Mouse (Mus musculus): ENCODE measurements around the gene Cfap46. TPM values are rescaled to one million over a fixed set of nuclear protein-coding genes. Genes with fewer than 3 reads are reported as not detected.
"Not testable (repeated sequence)": the region's sequence is repeated elsewhere in the genome, so short reads cannot be mapped to it uniquely, and the experiment has no call there.

Gene Cfap46
- polyA plus RNA-seq, 1 experiment from 2014 or later, result 2.7 TPM

DNA sequence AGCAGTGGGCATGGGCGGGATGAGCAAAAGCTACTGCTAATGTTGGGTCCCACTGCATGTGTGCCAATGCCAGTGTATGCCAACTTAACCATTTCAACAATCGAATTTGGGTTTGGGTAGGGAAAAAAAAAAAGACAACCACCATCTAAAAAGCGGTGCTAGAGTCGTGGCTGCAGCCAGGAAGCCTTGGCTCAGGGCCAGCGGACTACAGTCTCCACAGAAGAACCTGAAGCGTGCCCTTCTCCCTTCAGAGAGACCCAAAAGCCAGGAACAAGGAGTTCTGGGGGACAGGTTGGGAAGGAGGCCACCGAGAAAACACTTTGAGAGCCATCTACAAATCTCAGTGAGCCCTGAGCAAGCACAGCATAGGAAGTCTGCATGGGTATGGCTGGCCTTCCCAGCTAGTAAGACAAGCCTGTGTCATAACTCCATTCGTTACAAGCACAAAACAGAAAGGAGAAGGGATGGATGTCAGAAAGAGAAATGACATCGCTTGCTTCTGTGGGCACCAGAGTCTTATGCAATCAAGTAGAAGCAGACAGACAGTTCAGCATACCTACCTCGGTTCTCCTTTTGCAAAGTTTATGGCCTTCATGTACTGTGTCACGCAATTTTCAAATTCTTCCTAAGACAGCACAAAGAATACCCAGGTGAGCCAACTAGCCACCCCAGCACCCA lies 1.6 kb downstream of the Cfap46 start:
- WGBS, result 63% methylated on average over 11 of the region's 11 CpGs

DNA sequence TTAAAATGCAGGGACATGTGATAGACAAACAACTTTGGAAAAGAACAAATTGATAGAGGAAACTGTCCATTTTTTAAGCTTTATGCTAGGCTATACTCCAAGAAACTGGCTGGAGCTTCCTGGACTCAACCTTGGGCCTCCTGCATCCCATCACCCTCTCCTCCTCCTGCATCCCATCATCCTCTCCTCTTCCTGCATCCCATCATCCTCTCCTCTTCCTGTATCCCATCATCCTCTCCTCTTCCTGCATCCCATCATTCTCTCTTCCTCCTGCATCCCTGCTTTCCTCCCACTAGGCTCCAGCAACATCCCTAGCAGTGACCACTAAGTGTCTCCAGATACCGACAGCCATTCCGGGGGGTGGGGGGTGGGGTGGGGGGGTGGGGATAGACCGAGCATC lies 7.2 kb downstream of the Cfap46 start:
- 57% methylated on average over 3 of the region's 3 CpGs for WGBS
- Histone ChIP-seq H3K27ac (ENCODE audit: low read length) (no peak overlapping the region), H3K9me3 (ENCODE audit: control insufficient read depth, low read length) (no peaks in the 10 kb centered on the region), H3K4me1 (replicated peaks; ENCODE audit: control insufficient read depth, insufficient read depth, low read length) (no peaks in the 10 kb centered on the region), H3K4me2 (ENCODE audit: low read depth, low read length) (no peak overlapping the region), H3K4me3 (ENCODE audit: low read length) (no peak overlapping the region), H3K9ac (ENCODE audit: low read length) (no peak overlapping the region), H3K27me3 (ENCODE audit: control insufficient read depth, insufficient read depth, low read depth, low read length) (no peaks in the 10 kb centered on the region; the same call in 1 of the 2 replicates), H3K36me3 (ENCODE audit: control insufficient read depth, insufficient read depth, low read length) (no peaks in the 10 kb centered on the region)
- ATAC-seq (ENCODE audit: low read depth), result no peak

More for the DNA sequence above, 1.6 kb downstream of the Cfap46 start:
- ATAC-seq (ENCODE audit: low read depth), result no peak
- Histone ChIP-seq H3K4me3 (ENCODE audit: low read length) (no peak overlapping the region), H3K9ac (ENCODE audit: low read length) (no peak overlapping the region), H3K4me2 (ENCODE audit: low read depth, low read length) (no peak overlapping the region), H3K27ac (ENCODE audit: low read length) (no peak overlapping the region), H3K36me3 (ENCODE audit: control insufficient read depth, insufficient read depth, low read length) (no peaks in the 10 kb centered on the region), H3K9me3 (ENCODE audit: control insufficient read depth, low read length) (no peaks in the 10 kb centered on the region), H3K4me1 (replicated peaks; ENCODE audit: control insufficient read depth, insufficient read depth, low read length) (0 out of 2 replicates have a peak, but pooled peaks cover 5% of the 10 kb centered on the region), H3K27me3 (ENCODE audit: control insufficient read depth, insufficient read depth, low read depth, low read length) (no peaks in the 10 kb centered on the region; the same call in 1 of the 2 replicates)

DNA sequence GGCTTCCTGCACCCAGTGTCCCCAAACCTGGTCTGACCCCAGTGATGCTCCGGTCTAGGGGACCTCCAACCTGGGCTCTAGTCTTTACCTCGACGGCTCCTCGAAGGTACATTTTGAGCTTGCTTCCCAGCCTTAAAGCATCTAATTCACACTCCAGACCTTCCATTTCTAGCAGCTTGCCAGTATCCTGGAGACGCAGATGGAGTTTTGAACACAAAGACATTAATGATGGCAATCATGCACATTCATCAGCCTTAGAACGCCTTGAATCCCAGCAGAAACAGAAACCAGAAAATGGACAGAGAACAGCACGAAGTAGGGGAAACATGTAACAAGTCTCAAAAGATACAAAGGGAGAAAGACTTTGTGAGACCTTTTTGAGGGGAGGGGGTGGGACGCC lies 16.7 kb downstream of the Cfap46 start:
- Histone ChIP-seq H3K27ac (ENCODE audit: low read length) (no peak overlapping the region), H3K36me3 (ENCODE audit: control insufficient read depth, insufficient read depth, low read length) (no peaks in the 10 kb centered on the region), H3K4me3 (ENCODE audit: low read length) (no peak overlapping the region), H3K9ac (ENCODE audit: low read length) (no peak overlapping the region), H3K9me3 (ENCODE audit: control insufficient read depth, low read length) (no peaks in the 10 kb centered on the region), H3K4me2 (ENCODE audit: low read depth, low read length) (no peak overlapping the region), H3K4me1 (replicated peaks; ENCODE audit: control insufficient read depth, insufficient read depth, low read length) (no peaks in the 10 kb centered on the region), H3K27me3 (ENCODE audit: control insufficient read depth, insufficient read depth, low read depth, low read length) (no peaks in the 10 kb centered on the region)
- WGBS, result 73% methylated on average over 8 of the region's 8 CpGs
- no peak for ATAC-seq (ENCODE audit: low read depth)

DNA sequence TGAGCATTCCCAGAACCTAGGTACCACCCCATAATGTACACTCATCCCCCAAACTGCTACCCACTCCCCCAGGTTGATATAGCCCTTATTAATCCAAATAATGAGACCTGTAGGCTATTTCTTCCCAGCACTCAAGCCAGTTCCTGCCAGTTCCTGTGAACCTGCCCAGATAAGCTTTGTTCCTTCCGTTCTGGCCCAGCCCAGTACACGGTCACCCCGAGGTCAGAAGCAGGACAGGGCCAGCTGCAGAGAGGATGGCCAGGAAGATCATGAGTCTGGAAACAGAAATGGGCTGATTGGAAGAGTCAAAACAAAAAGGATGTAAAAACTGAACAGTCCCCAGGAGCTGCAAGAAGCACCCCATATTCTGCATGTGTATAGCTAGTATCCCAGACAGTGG lies 20.3 kb downstream of the Cfap46 start:
- no peak overlapping the region for H3K9ac ChIP-seq (ENCODE audit: low read length)
- H3K27ac ChIP-seq (ENCODE audit: low read length), result no peak overlapping the region
- WGBS, result 35% methylated on average over 3 of the region's 3 CpGs
- H3K4me1 ChIP-seq (replicated peaks; ENCODE audit: control insufficient read depth, insufficient read depth, low read length), result no peaks in the 10 kb centered on the region
- no peak for ATAC-seq (ENCODE audit: low read depth)
- H3K4me2 ChIP-seq (ENCODE audit: low read depth, low read length), result no peak overlapping the region
- H3K9me3 ChIP-seq (ENCODE audit: control insufficient read depth, low read length), result no peaks in the 10 kb centered on the region
- no peak overlapping the region for H3K4me3 ChIP-seq (ENCODE audit: low read length)
- H3K27me3 ChIP-seq (ENCODE audit: control insufficient read depth, insufficient read depth, low read depth, low read length), result no peaks in the 10 kb centered on the region
- no peaks in the 10 kb centered on the region for H3K36me3 ChIP-seq (ENCODE audit: control insufficient read depth, insufficient read depth, low read length)

DNA sequence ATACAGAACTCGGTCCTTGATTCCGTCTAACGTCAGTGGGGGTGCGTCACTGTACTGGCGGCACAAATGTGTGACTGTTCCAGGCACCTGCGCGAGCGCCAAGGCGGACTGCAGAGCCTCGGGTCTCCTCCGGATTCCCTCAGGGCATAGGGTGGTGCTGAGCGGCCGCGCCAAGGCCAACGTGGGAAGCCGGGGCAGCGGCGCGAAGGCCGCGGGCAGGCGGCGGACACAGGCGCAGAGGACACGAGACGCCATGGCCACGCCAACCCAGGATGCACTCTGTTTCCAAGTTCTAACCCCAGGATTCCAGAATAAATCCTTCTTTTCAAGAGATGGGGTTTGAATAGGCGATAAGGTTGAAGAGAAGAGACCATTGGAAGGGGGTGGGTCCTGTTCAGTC lies 23.7 kb downstream of the Cfap46 start:
- H3K27ac ChIP-seq (ENCODE audit: low read length); ATAC-seq (ENCODE audit: low read depth): not testable (repeated sequence)
- 89% methylated on average over 27 of the region's 28 CpGs for WGBS

DNA sequence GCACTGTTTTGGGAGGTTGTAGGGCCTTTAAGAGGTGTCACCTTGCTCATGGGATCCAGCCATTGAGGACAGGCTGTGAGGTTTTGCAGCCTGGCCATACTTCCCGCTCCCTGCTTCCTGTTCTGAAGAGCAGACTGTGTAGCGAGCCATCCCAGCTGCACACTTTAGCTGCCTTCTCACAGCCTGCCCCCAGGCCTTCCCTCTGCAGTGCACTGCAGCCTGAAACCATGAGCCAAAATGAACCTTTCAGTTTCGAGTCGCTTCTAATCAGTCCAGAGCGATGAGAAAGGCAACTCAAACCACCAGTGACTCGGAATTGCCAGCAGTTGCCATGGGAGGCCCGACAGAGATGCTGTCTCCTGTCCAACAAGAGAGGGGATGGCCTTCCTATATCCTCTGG lies 33.9 kb downstream of the Cfap46 start:
- H3K4me1 ChIP-seq (replicated peaks; ENCODE audit: control insufficient read depth, insufficient read depth, low read length), result no peaks in the 10 kb centered on the region
- no peaks in the 10 kb centered on the region for H3K27me3 ChIP-seq (ENCODE audit: control insufficient read depth, insufficient read depth, low read depth, low read length)
- H3K4me2 ChIP-seq (ENCODE audit: low read depth, low read length), result no peak overlapping the region
- no peaks in the 10 kb centered on the region for H3K9me3 ChIP-seq (ENCODE audit: control insufficient read depth, low read length)
- no peak for ATAC-seq (ENCODE audit: low read depth)
- whole genome bisulfite sequencing, result 67% methylated on average over 7 of the region's 7 CpGs
- H3K4me3 ChIP-seq (ENCODE audit: low read length), result no peak overlapping the region
- no peaks in the 10 kb centered on the region for H3K36me3 ChIP-seq (ENCODE audit: control insufficient read depth, insufficient read depth, low read length)
- no peak overlapping the region for H3K27ac ChIP-seq (ENCODE audit: low read length)
- no peak overlapping the region for H3K9ac ChIP-seq (ENCODE audit: low read length)

More for the DNA sequence above, 23.7 kb downstream of the Cfap46 start:
- H3K9ac ChIP-seq (ENCODE audit: low read length); H3K4me3 ChIP-seq (ENCODE audit: low read length); H3K9me3 ChIP-seq (ENCODE audit: control insufficient read depth, low read length); H3K4me1 ChIP-seq (replicated peaks; ENCODE audit: control insufficient read depth, insufficient read depth, low read length); H3K36me3 ChIP-seq (ENCODE audit: control insufficient read depth, insufficient read depth, low read length); H3K4me2 ChIP-seq (ENCODE audit: low read depth, low read length); H3K27me3 ChIP-seq (ENCODE audit: control insufficient read depth, insufficient read depth, low read depth, low read length): not testable (repeated sequence)

DNA sequence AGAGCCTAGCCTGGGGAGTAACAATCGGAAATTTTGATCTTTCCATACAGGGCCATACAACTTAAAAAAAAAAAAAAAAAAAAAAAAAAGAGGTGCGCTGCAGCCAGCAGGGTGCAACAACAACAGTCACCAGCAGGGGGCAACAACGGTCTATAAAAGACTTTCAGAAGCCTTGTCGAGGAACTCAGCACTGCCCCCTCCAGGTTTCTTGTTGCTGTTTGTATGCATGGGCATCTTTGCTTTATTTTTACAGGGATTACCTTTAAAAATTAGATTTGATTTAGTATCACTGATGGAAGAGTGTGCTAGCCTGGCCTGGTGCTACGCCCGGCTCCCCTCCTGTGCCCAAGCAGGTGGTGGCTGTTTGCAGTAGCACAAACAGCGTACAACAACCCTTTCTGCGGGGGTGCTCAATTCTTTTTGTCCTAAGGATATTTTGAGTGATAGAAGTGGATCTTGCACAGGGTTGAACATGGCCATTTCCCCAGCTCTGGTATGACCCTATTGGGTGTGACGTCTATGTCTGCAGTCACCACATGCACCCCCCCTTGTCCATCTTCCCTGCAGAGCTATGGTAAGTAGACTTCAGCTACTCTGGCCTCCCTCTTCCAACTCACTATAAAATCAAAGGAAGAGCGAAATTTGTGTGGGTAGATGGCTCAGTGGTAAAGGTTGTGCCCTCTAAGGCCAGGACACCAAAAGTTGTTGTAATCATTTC lies 35.4 kb downstream of the Cfap46 start:
- no peaks in the 10 kb centered on the region for H3K36me3 ChIP-seq (ENCODE audit: control insufficient read depth, insufficient read depth, low read length)
- H3K4me3 ChIP-seq (ENCODE audit: low read length), result no peak overlapping the region
- no peak overlapping the region for H3K9ac ChIP-seq (ENCODE audit: low read length)
- 34% methylated on average over 10 of the region's 10 CpGs for WGBS
- no peaks in the 10 kb centered on the region for H3K27me3 ChIP-seq (ENCODE audit: control insufficient read depth, insufficient read depth, low read depth, low read length)
- H3K4me1 ChIP-seq (replicated peaks; ENCODE audit: control insufficient read depth, insufficient read depth, low read length), result no peaks in the 10 kb centered on the region
- ATAC-seq (ENCODE audit: low read depth), result no peak
- no peak overlapping the region for H3K4me2 ChIP-seq (ENCODE audit: low read depth, low read length)
- no peak overlapping the region for H3K27ac ChIP-seq (ENCODE audit: low read length)
- H3K9me3 ChIP-seq (ENCODE audit: control insufficient read depth, low read length), result no peaks in the 10 kb centered on the region

DNA sequence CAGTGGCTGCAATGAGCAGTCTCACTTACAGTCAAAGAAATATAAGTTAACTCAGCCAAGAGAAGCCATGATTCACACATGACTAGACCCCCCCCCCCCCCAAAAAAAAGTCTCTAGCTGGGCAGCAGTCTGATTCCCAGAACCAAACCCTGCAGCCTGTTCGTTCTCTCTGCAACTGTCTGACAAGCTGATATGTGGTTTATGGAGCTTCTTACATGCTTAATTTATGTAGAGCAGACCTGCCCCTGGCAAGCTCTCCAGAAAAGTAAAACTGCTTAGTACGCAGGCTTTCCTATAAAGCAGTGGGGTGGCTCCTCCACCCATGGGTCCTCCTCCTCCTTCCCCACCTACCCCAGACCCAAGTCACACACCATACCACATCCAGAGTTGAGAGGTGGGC lies 50.2 kb downstream of the Cfap46 start:
- no peak for ATAC-seq (ENCODE audit: low read depth)
- H3K27ac ChIP-seq (ENCODE audit: low read length), result no peak overlapping the region
- H3K4me3 ChIP-seq (ENCODE audit: low read length), result no peak overlapping the region
- no peak overlapping the region for H3K9ac ChIP-seq (ENCODE audit: low read length)
- WGBS, result 71% methylated on average over 2 of the region's 2 CpGs
- no peak overlapping the region for H3K4me2 ChIP-seq (ENCODE audit: low read depth, low read length)
- no peaks in the 10 kb centered on the region for H3K27me3 ChIP-seq (ENCODE audit: control insufficient read depth, insufficient read depth, low read depth, low read length)
- H3K36me3 ChIP-seq (ENCODE audit: control insufficient read depth, insufficient read depth, low read length), result no peaks in the 10 kb centered on the region
- no peaks in the 10 kb centered on the region for H3K9me3 ChIP-seq (ENCODE audit: control insufficient read depth, low read length)
- H3K4me1 ChIP-seq (replicated peaks; ENCODE audit: control insufficient read depth, insufficient read depth, low read length), result no peaks in the 10 kb centered on the region

DNA sequence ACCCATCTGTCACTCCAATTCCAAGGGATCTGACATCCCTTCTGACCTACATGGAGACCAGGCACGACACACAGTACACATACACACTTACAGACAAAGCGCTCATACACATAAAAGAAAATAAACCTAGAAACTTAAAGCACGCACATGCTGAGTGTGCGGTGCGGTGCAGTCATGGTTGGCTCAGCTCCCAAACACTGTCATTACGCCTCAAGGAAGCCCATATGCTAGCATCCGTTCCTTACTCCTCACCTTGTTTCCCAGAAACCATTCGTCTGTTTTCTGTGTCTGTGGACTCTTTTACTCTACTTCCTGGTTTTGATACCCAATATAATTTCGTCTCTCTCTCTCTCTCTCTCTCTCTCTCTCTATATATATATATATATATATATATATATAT lies 58.5 kb downstream of the Cfap46 start:
- H3K9me3 ChIP-seq (ENCODE audit: control insufficient read depth, low read length), result no peaks in the 10 kb centered on the region
- no peaks in the 10 kb centered on the region for H3K36me3 ChIP-seq (ENCODE audit: control insufficient read depth, insufficient read depth, low read length)
- no peak overlapping the region for H3K4me2 ChIP-seq (ENCODE audit: low read depth, low read length)
- ATAC-seq (ENCODE audit: low read depth), result no peak
- H3K27me3 ChIP-seq (ENCODE audit: control insufficient read depth, insufficient read depth, low read depth, low read length), result no peaks in the 10 kb centered on the region
- H3K27ac ChIP-seq (ENCODE audit: low read length), result no peak overlapping the region
- WGBS, result 66% methylated on average over 9 of the region's 9 CpGs
- no peak overlapping the region for H3K9ac ChIP-seq (ENCODE audit: low read length)
- H3K4me1 ChIP-seq (replicated peaks; ENCODE audit: control insufficient read depth, insufficient read depth, low read length), result no peaks in the 10 kb centered on the region
- H3K4me3 ChIP-seq (ENCODE audit: low read length), result no peak overlapping the region

Data from lung, embryonic 16.5 days (tissue).